Mouse (Mus musculus) heart, postnatal 0 days (tissue): ENCODE results near the gene Synpo2l. TPM values are rescaled to one million over a fixed set of nuclear protein-coding genes. Genes with fewer than 3 reads are reported as not detected.

Source experiments
- ATAC-seq: fragments of 200-750 bp; cut with Nextera tagmentation; 2 replicates; pipeline ENCODE4 v1.8.0; 2017; ENCODE audit warnings: low read depth, moderate number of reproducible peaks, moderate library complexity; ENCODE audit not compliant: insufficient read depth
- DNase-seq: peaks from one replicate; pipeline ENCODE4 v3.0.0-alpha.2; 2016; ENCODE audit warnings: low spot score
- H3K27ac ChIP-seq: fragments of 300-500 bp; sonication (generic); 2 replicates; pipeline ENCODE4 v1.5.1; 2014; ENCODE audit warnings: low read depth, mild to moderate bottlenecking
- H3K27me3 ChIP-seq: fragments of 300-500 bp; sonication (generic); 2 replicates; pipeline ENCODE4 v1.6.1; 2014; ENCODE audit warnings: low read length, mixed read lengths; ENCODE audit not compliant: control insufficient read depth, insufficient read depth
- H3K36me3 ChIP-seq: fragments of 300-500 bp; sonication (generic); replicated peaks from 2 replicates; pipeline ENCODE4 v1.6.1; 2014; ENCODE audit warnings: low read length, mixed read lengths; ENCODE audit not compliant: control insufficient read depth, insufficient read depth
- H3K4me1 ChIP-seq: fragments of 300-500 bp; sonication (generic); 2 replicates; pipeline ENCODE4 v1.6.1; 2014; ENCODE audit warnings: antibody characterized with exemption; ENCODE audit not compliant: control insufficient read depth, insufficient read depth
- H3K4me2 ChIP-seq: fragments of 300-500 bp; sonication (generic); 2 replicates; pipeline ENCODE4 v1.6.1; 2014; ENCODE audit warnings: low read depth, mild to moderate bottlenecking, low read length, moderate library complexity
- H3K4me3 ChIP-seq: fragments of 300-500 bp; sonication (generic); 2 replicates; pipeline ENCODE4 v1.5.1; 2014; ENCODE audit warnings: low read depth, low read length
- H3K9ac ChIP-seq: fragments of 300-500 bp; sonication (generic); replicated peaks from 2 replicates; pipeline ENCODE4 v1.6.1; 2014; ENCODE audit warnings: low read depth, low read length, mixed read lengths
- H3K9me3 ChIP-seq: fragments of 300-500 bp; sonication (generic); replicated peaks from 2 replicates; pipeline ENCODE4 v1.6.1; 2016; ENCODE audit warnings: low read length; ENCODE audit not compliant: control insufficient read depth
- CTCF ChIP-seq: IDR thresholded peaks from 2 replicates; pipeline ENCODE4 v1.5.1; 2016; ENCODE audit warnings: antibody characterized with exemption, control low read depth, low read depth
- EP300 ChIP-seq: IDR thresholded peaks from 2 replicates; pipeline ENCODE4 v1.6.1; 2016; ENCODE audit warnings: antibody characterized with exemption, low read depth
- WGBS: fragments of 180-500 bp; shearing (Covaris S2); extraction: QIAGEN DNeasy Blood & Tissue Kit; methylation state at CpG from one replicate; pipeline ENCODE4 v1.1.7; 2014; 5-methylcytosine and 5-hydroxymethylcytosine counted together
- polyA plus RNA-seq: library from polyadenylated mRNA; unstranded; fragments of >200 nt; fragmentation: Nextera tagmentation; extraction: Ambion mirVana; gene quantifications from 2 replicates; pipeline ENCODE4 v1.2.1, GENCODE M21; 2015
- total RNA-seq: library from RNA; depleted of rRNA; stranded (reverse); fragments of >200 nt; gene quantifications from 2 replicates; pipeline ENCODE4 v1.2.3, GENCODE M21; 2014; ENCODE audit warnings: low replicate concordance

The Synpo2l gene
- total and polyA plus RNA-seq, 2 experiments from 2014 or later = 96.8 to 190 TPM

- Histone ChIP-seq H3K27ac (peak within 1 kb of the TSS; percentile 97), H3K4me2 (peak within 1 kb of the TSS; percentile 82), H3K36me3 (peaks cover 20% of the 10 kb centered on the region), H3K4me1 (peaks cover 17% of the 10 kb centered on the region), H3K4me3 (peak within 1 kb of the TSS; percentile 78), H3K9me3 (no peaks in the 10 kb centered on the region), H3K9ac (peak within 1 kb of the TSS; percentile 94), H3K27me3 (no peaks in the 10 kb centered on the region)
- TF ChIP-seq EP300 (no peak; the same call in 1 of the 2 replicates), CTCF (no peak)
- DNase-seq = peak; percentile 76
- WGBS = under 1% methylated on average over 61 of the region's 61 CpGs
- ATAC-seq = peak; percentile 79
Observed at GRCm38 (mm10) chr14:20702741-20703381, 34.7 kb upstream of the Synpo2l start, which contains the start of gene Chchd1. Gene Chchd1 (plus strand): TSS chr14:20703006.

- no peak for TF ChIP-seq CTCF
- Histone ChIP-seq H3K9me3 (no peaks in the 10 kb centered on the region), H3K36me3 (peaks cover 20% of the 10 kb centered on the region), H3K4me3 (peak overlapping the region; percentile 78), H3K4me2 (peak overlapping the region; percentile 82), H3K27ac (peak overlapping the region; percentile 97), H3K27me3 (no peaks in the 10 kb centered on the region), H3K9ac (peak overlapping the region; percentile 94), H3K4me1 (peaks cover 17% of the 10 kb centered on the region)
- WGBS = 3% methylated on average over 15 of the region's 15 CpGs
- peak; percentile 59 for DNase-seq
- peak; percentile 27 for ATAC-seq
Observed at GRCm38 (mm10) chr14:20702096-20702740, 34.1 kb upstream of the Synpo2l start.

GRCm38 (mm10) chr14:20701554-20701953 is 33.4 kb upstream of the Synpo2l start:
- 56% methylated on average over 8 of the region's 8 CpGs for WGBS
- TF ChIP-seq CTCF (no peak), EP300 (no peak)

GRCm38 (mm10) chr14:20700362-20700761 is 32.2 kb upstream of the Synpo2l start:
- no peak for DNase-seq
- Histone ChIP-seq H3K36me3 (peaks cover 18% of the 10 kb centered on the region), H3K4me1 (peaks cover 29% of the 10 kb centered on the region), H3K9ac (no peak overlapping the region), H3K4me3 (no peak overlapping the region), H3K27me3 (no peaks in the 10 kb centered on the region), H3K27ac (no peak overlapping the region; the same call in 1 of the 2 replicates), H3K9me3 (no peaks in the 10 kb centered on the region), H3K4me2 (no peak overlapping the region)
- no peak for ATAC-seq
- WGBS = 70% methylated on average over 3 of the region's 3 CpGs
- no peak for TF ChIP-seq EP300
- TF ChIP-seq CTCF = no peak

More at GRCm38 (mm10) chr14:20701554-20701953, 33.4 kb upstream of the Synpo2l start:
- ATAC-seq (no peak), DNase-seq (no peak)
- Histone ChIP-seq H3K4me1 (peaks cover 21% of the 10 kb centered on the region), H3K27me3 (no peaks in the 10 kb centered on the region), H3K4me3 (peak overlapping the region; percentile 78), H3K4me2 (peak overlapping the region; percentile 82), H3K9me3 (no peaks in the 10 kb centered on the region), H3K27ac (peak overlapping the region; percentile 97), H3K9ac (peak overlapping the region; percentile 94), H3K36me3 (peaks cover 20% of the 10 kb centered on the region)

DNA sequence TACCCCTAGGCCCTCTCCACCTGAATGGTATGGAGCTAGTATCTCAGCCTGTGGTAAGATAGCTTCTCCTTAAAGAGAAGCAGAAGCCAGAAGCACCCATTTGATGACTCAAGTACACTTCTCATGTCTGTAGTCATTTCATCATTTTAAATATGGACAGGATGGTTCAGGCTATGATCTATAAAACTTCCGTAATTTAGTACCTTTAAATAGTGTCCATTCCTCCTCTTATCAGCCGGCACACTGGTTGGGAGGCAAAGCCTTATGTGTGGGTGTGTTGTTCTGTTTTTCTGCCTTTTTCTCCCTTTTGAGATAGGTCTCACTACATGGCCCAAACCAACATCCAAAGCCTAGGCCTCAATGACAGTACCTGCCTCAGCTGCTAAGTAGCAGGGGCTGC is 30.4 kb upstream of the Synpo2l start:
- Histone ChIP-seq H3K4me3 (no peak overlapping the region), H3K36me3 (peaks cover 15% of the 10 kb centered on the region), H3K9ac (no peak overlapping the region), H3K4me2 (no peak overlapping the region), H3K4me1 (peaks cover 29% of the 10 kb centered on the region), H3K9me3 (no peaks in the 10 kb centered on the region), H3K27me3 (no peaks in the 10 kb centered on the region), H3K27ac (no peak overlapping the region)
- WGBS = 66% methylated on average over 2 of the region's 2 CpGs
- DNase-seq (no peak), ATAC-seq (no peak)
- TF ChIP-seq EP300 (no peak), CTCF (no peak)
